Mouse (Mus musculus): Measurements from ENCODE around the gene Gsk3a. TPM values are rescaled to one million over a fixed set of nuclear protein-coding genes. Genes with fewer than 3 reads are reported as not detected.

The Gsk3a gene
- polyA plus RNA-seq (2015; fragmentation: Nextera tagmentation; extraction: Ambion mirVana) = 6.7 and 6.8 TPM in 2 replicates

- Histone ChIP-seq H3K9ac (ENCODE audit: low read length) (peak within 1 kb of the TSS; percentile 98), H3K36me3 (ENCODE audit: control insufficient read depth, insufficient read depth) (peaks cover 12% of the 10 kb centered on the region), H3K9me3 (replicated peaks; ENCODE audit: control insufficient read depth, low read length) (no peaks in the 10 kb centered on the region), H3K27ac (ENCODE audit: low read length) (peak within 1 kb of the TSS; percentile 95), H3K4me2 (ENCODE audit: low read depth, low read length) (peak within 1 kb of the TSS; percentile 82), H3K27me3 (ENCODE audit: control insufficient read depth, insufficient read depth, low read length) (no peaks in the 10 kb centered on the region), H3K4me1 (ENCODE audit: control insufficient read depth, insufficient read depth, low read length) (peaks cover 36% of the 10 kb centered on the region), H3K4me3 (ENCODE audit: low read length) (peak within 1 kb of the TSS; percentile 90)
- WGBS = under 1% methylated on average over 69 of the region's 76 CpGs
- ATAC-seq (replicated peaks; ENCODE audit: extremely low read depth, insufficient read depth, low FRiP score) = peak; percentile 85
Observed at GRCm38 (mm10) chr7:25237249-25238014, at the start of gene Gsk3a. Gene Gsk3a (minus strand): TSS chr7:25237851.

GRCm38 (mm10) chr7:25286989-25287388 is 49.3 kb upstream of the Gsk3a start:
- H3K4me2 ChIP-seq (ENCODE audit: low read depth, low read length) = no peak overlapping the region
- H3K4me3 ChIP-seq (ENCODE audit: low read length) = no peak overlapping the region
- WGBS = 78% methylated on average over 8 of the region's 8 CpGs
- no peaks in the 10 kb centered on the region for H3K9me3 ChIP-seq (replicated peaks; ENCODE audit: control insufficient read depth, low read length)
- no peak overlapping the region for H3K9ac ChIP-seq (ENCODE audit: low read length)
- no peak overlapping the region for H3K27ac ChIP-seq (ENCODE audit: low read length)
- H3K4me1 ChIP-seq (ENCODE audit: control insufficient read depth, insufficient read depth, low read length) = peaks cover 23% of the 10 kb centered on the region
- no peaks in the 10 kb centered on the region for H3K27me3 ChIP-seq (ENCODE audit: control insufficient read depth, insufficient read depth, low read length)
- ATAC-seq (replicated peaks; ENCODE audit: extremely low read depth, insufficient read depth, low FRiP score) = no peak
- H3K36me3 ChIP-seq (ENCODE audit: control insufficient read depth, insufficient read depth) = peaks cover 71% of the 10 kb centered on the region

GRCm38 (mm10) chr7:25285511-25286238 is 48.0 kb upstream of the Gsk3a start:
- no peak overlapping the region for H3K4me3 ChIP-seq (ENCODE audit: low read length)
- no peaks in the 10 kb centered on the region for H3K27me3 ChIP-seq (ENCODE audit: control insufficient read depth, insufficient read depth, low read length)
- no peak overlapping the region for H3K27ac ChIP-seq (ENCODE audit: low read length)
- H3K9me3 ChIP-seq (replicated peaks; ENCODE audit: control insufficient read depth, low read length) = no peaks in the 10 kb centered on the region
- WGBS = 88% methylated on average over 20 of the region's 20 CpGs
- peaks cover 31% of the 10 kb centered on the region for H3K4me1 ChIP-seq (ENCODE audit: control insufficient read depth, insufficient read depth, low read length)
- peaks cover 58% of the 10 kb centered on the region for H3K36me3 ChIP-seq (ENCODE audit: control insufficient read depth, insufficient read depth)
- no peak overlapping the region for H3K4me2 ChIP-seq (ENCODE audit: low read depth, low read length)
- ATAC-seq (replicated peaks; ENCODE audit: extremely low read depth, insufficient read depth, low FRiP score) = no peak
- H3K9ac ChIP-seq (ENCODE audit: low read length) = no peak overlapping the region

GRCm38 (mm10) chr7:25284766-25285165 is 47.1 kb upstream of the Gsk3a start:
- no peak overlapping the region for H3K4me3 ChIP-seq (ENCODE audit: low read length)
- H3K4me2 ChIP-seq (ENCODE audit: low read depth, low read length) = no peak overlapping the region; the same call in 1 of the 2 replicates
- H3K36me3 ChIP-seq (ENCODE audit: control insufficient read depth, insufficient read depth) = peaks cover 49% of the 10 kb centered on the region
- H3K27ac ChIP-seq (ENCODE audit: low read length) = no peak overlapping the region
- ATAC-seq (replicated peaks; ENCODE audit: extremely low read depth, insufficient read depth, low FRiP score) = no peak
- no peaks in the 10 kb centered on the region for H3K27me3 ChIP-seq (ENCODE audit: control insufficient read depth, insufficient read depth, low read length)
- peak overlapping the region; percentile 50 for H3K9ac ChIP-seq (ENCODE audit: low read length)
- no peaks in the 10 kb centered on the region for H3K9me3 ChIP-seq (replicated peaks; ENCODE audit: control insufficient read depth, low read length)
- 54% methylated on average over 5 of the region's 5 CpGs for WGBS
- H3K4me1 ChIP-seq (ENCODE audit: control insufficient read depth, insufficient read depth, low read length) = peaks cover 37% of the 10 kb centered on the region

- no peak for ATAC-seq (replicated peaks; ENCODE audit: extremely low read depth, insufficient read depth, low FRiP score)
- Histone ChIP-seq H3K27me3 (ENCODE audit: control insufficient read depth, insufficient read depth, low read length) (no peaks in the 10 kb centered on the region), H3K27ac (ENCODE audit: low read length) (peak overlapping the region; percentile 99; the same call in 1 of the 2 replicates)
Observed at GRCm38 (mm10) chr7:25284171-25284570, 46.5 kb upstream of the Gsk3a start.

GRCm38 (mm10) chr7:25283637-25284036 is 46.0 kb upstream of the Gsk3a start:
- 6% methylated on average over 5 of the region's 5 CpGs for WGBS
- H3K4me2 ChIP-seq (ENCODE audit: low read depth, low read length) = peak overlapping the region; percentile 91

More at GRCm38 (mm10) chr7:25284171-25284570, 46.5 kb upstream of the Gsk3a start:
- H3K4me3 ChIP-seq (ENCODE audit: low read length) = peak overlapping the region; percentile 91
- H3K4me1 ChIP-seq (ENCODE audit: control insufficient read depth, insufficient read depth, low read length) = peaks cover 38% of the 10 kb centered on the region
- WGBS = 56% methylated on average over 2 of the region's 2 CpGs
- peak overlapping the region; percentile 91 for H3K4me2 ChIP-seq (ENCODE audit: low read depth, low read length)
- peaks cover 43% of the 10 kb centered on the region for H3K36me3 ChIP-seq (ENCODE audit: control insufficient read depth, insufficient read depth)
- H3K9me3 ChIP-seq (replicated peaks; ENCODE audit: control insufficient read depth, low read length) = no peaks in the 10 kb centered on the region
- H3K9ac ChIP-seq (ENCODE audit: low read length) = peak overlapping the region; percentile 92; the same call in 1 of the 2 replicates

GRCm38 (mm10) chr7:25282731-25283211 is 45.1 kb upstream of the Gsk3a start:
- H3K27ac ChIP-seq (ENCODE audit: low read length) = peak overlapping the region; percentile 99
- peak overlapping the region; percentile 91 for H3K4me2 ChIP-seq (ENCODE audit: low read depth, low read length)
- H3K9me3 ChIP-seq (replicated peaks; ENCODE audit: control insufficient read depth, low read length) = no peaks in the 10 kb centered on the region
- H3K4me3 ChIP-seq (ENCODE audit: low read length) = peak overlapping the region; percentile 91
- H3K36me3 ChIP-seq (ENCODE audit: control insufficient read depth, insufficient read depth) = peaks cover 30% of the 10 kb centered on the region
- H3K9ac ChIP-seq (ENCODE audit: low read length) = peak overlapping the region; percentile 92
- no peaks in the 10 kb centered on the region for H3K27me3 ChIP-seq (ENCODE audit: control insufficient read depth, insufficient read depth, low read length)
- peaks cover 42% of the 10 kb centered on the region for H3K4me1 ChIP-seq (ENCODE audit: control insufficient read depth, insufficient read depth, low read length)
- ATAC-seq (replicated peaks; ENCODE audit: extremely low read depth, insufficient read depth, low FRiP score) = no peak
- under 1% methylated on average over 27 of the region's 36 CpGs for WGBS

More at GRCm38 (mm10) chr7:25283637-25284036, 46.0 kb upstream of the Gsk3a start:
- H3K27ac ChIP-seq (ENCODE audit: low read length) = peak overlapping the region; percentile 99
- H3K9me3 ChIP-seq (replicated peaks; ENCODE audit: control insufficient read depth, low read length) = no peaks in the 10 kb centered on the region
- H3K36me3 ChIP-seq (ENCODE audit: control insufficient read depth, insufficient read depth) = peaks cover 38% of the 10 kb centered on the region
- H3K4me3 ChIP-seq (ENCODE audit: low read length) = peak overlapping the region; percentile 91
- ATAC-seq (replicated peaks; ENCODE audit: extremely low read depth, insufficient read depth, low FRiP score) = no peak
- H3K4me1 ChIP-seq (ENCODE audit: control insufficient read depth, insufficient read depth, low read length) = peaks cover 38% of the 10 kb centered on the region
- peak overlapping the region; percentile 92 for H3K9ac ChIP-seq (ENCODE audit: low read length)
- no peaks in the 10 kb centered on the region for H3K27me3 ChIP-seq (ENCODE audit: control insufficient read depth, insufficient read depth, low read length)

GRCm38 (mm10) chr7:25281734-25282601 is 44.3 kb upstream of the Gsk3a start:
- peak; percentile 77 for ATAC-seq (replicated peaks; ENCODE audit: extremely low read depth, insufficient read depth, low FRiP score)
- H3K4me2 ChIP-seq (ENCODE audit: low read depth, low read length) = peak overlapping the region; percentile 95
- under 1% methylated on average over 60 of the region's 108 CpGs for WGBS

More at GRCm38 (mm10) chr7:25281734-25282601, 44.3 kb upstream of the Gsk3a start:
- Histone ChIP-seq H3K27ac (ENCODE audit: low read length) (peak overlapping the region; percentile 100), H3K4me1 (ENCODE audit: control insufficient read depth, insufficient read depth, low read length) (peaks cover 50% of the 10 kb centered on the region), H3K4me3 (ENCODE audit: low read length) (peak overlapping the region; percentile 91), H3K36me3 (ENCODE audit: control insufficient read depth, insufficient read depth) (peaks cover 22% of the 10 kb centered on the region), H3K9me3 (replicated peaks; ENCODE audit: control insufficient read depth, low read length) (no peaks in the 10 kb centered on the region), H3K9ac (ENCODE audit: low read length) (peak overlapping the region; percentile 92), H3K27me3 (ENCODE audit: control insufficient read depth, insufficient read depth, low read length) (no peaks in the 10 kb centered on the region)

Data from heart, embryonic 16.5 days (tissue).